Mouse (Mus musculus): ENCODE measurements around the gene Meig1. TPM values are rescaled to one million over a fixed set of nuclear protein-coding genes. Genes with fewer than 3 reads are reported as not detected.
A peak's percentile ranks its signal among the peaks of the same experiment; 100 is the strongest.

Gene Meig1
- polyA plus RNA-seq (2014; fragmentation: Nextera tagmentation; extraction: Ambion mirVana), result 0.73 TPM in 1 of 2 replicates, not detected in the other

- no peak for TF ChIP-seq CTCF (IDR thresholded peaks at IDR 0.05; ENCODE audit: low read depth)
- Histone ChIP-seq H3K4me1 (ENCODE audit: insufficient read depth) (no peaks in the 10 kb centered on the region), H3K27me3 (ENCODE audit: insufficient read depth, low read length) (no peaks in the 10 kb centered on the region), H3K9me3 (ENCODE audit: low read depth, low read length) (no peaks in the 10 kb centered on the region), H3K9ac (no peak within 1 kb of the TSS), H3K4me3 (ENCODE audit: low read depth, low read length) (no peak within 1 kb of the TSS; the same call in 1 of the 2 replicates), H3K36me3 (ENCODE audit: insufficient read depth) (no peaks in the 10 kb centered on the region), H3K4me2 (peak within 1 kb of the TSS; percentile 92), H3K27ac (ENCODE audit: low read depth) (no peak within 1 kb of the TSS)
- WGBS, result 57% methylated on average over 3 of the region's 3 CpGs
- no peak for ATAC-seq (ENCODE audit: insufficient read depth)
- no peak for DNase-seq
These were observed at the start of gene Meig1 for GRCm38 (mm10) chr2:3422548-3422947. Meig1 (minus strand) TSS chr2:3422648.

- ATAC-seq (ENCODE audit: insufficient read depth) (no peak), DNase-seq (no peak)
- peaks cover 63% of the 10 kb centered on the region for H3K36me3 ChIP-seq (ENCODE audit: insufficient read depth)
- H3K4me3 ChIP-seq (ENCODE audit: low read depth, low read length), result no peak overlapping the region
- 0 out of 2 replicates have a peak, but pooled peaks have one; percentile 19 for TF ChIP-seq CTCF (IDR thresholded peaks at IDR 0.05; ENCODE audit: low read depth)
- 81% methylated on average over 4 of the region's 4 CpGs for WGBS
- no peaks in the 10 kb centered on the region for H3K27me3 ChIP-seq (ENCODE audit: insufficient read depth, low read length)
- no peak overlapping the region for H3K4me2 ChIP-seq
- no peaks in the 10 kb centered on the region for H3K4me1 ChIP-seq (ENCODE audit: insufficient read depth)
- H3K27ac ChIP-seq (ENCODE audit: low read depth), result no peak overlapping the region
- no peaks in the 10 kb centered on the region for H3K9me3 ChIP-seq (ENCODE audit: low read depth, low read length)
- no peak overlapping the region for H3K9ac ChIP-seq
These were observed 34.1 kb upstream of the Meig1 start for GRCm38 (mm10) chr2:3456590-3456989.

GRCm38 (mm10) chr2:3453096-3453495 lies 30.6 kb upstream of the Meig1 start:
- peaks cover 45% of the 10 kb centered on the region for H3K36me3 ChIP-seq (ENCODE audit: insufficient read depth)
- 94% methylated on average over 3 of the region's 3 CpGs for WGBS
- no peaks in the 10 kb centered on the region for H3K9me3 ChIP-seq (ENCODE audit: low read depth, low read length)
- no peak overlapping the region for H3K27ac ChIP-seq (ENCODE audit: low read depth)
- H3K4me2 ChIP-seq, result no peak overlapping the region
- TF ChIP-seq CTCF (IDR thresholded peaks at IDR 0.05; ENCODE audit: low read depth), result no peak
- H3K4me1 ChIP-seq (ENCODE audit: insufficient read depth), result no peaks in the 10 kb centered on the region
- H3K27me3 ChIP-seq (ENCODE audit: insufficient read depth, low read length), result no peaks in the 10 kb centered on the region
- H3K4me3 ChIP-seq (ENCODE audit: low read depth, low read length), result no peak overlapping the region
- ATAC-seq (ENCODE audit: insufficient read depth) (no peak), DNase-seq (no peak)
- H3K9ac ChIP-seq, result no peak overlapping the region

- H3K9ac ChIP-seq, result no peak overlapping the region
- no peak for ATAC-seq (ENCODE audit: insufficient read depth)
- no peak for DNase-seq
- H3K36me3 ChIP-seq (ENCODE audit: insufficient read depth), result peaks cover 24% of the 10 kb centered on the region
- no peak overlapping the region for H3K4me3 ChIP-seq (ENCODE audit: low read depth, low read length)
- H3K27me3 ChIP-seq (ENCODE audit: insufficient read depth, low read length), result no peaks in the 10 kb centered on the region
- H3K9me3 ChIP-seq (ENCODE audit: low read depth, low read length), result no peaks in the 10 kb centered on the region
- no peak for TF ChIP-seq CTCF (IDR thresholded peaks at IDR 0.05; ENCODE audit: low read depth)
- no peak overlapping the region for H3K4me2 ChIP-seq
- H3K27ac ChIP-seq (ENCODE audit: low read depth), result no peak overlapping the region
- WGBS, result 71% methylated on average over 2 of the region's 2 CpGs
- H3K4me1 ChIP-seq (ENCODE audit: insufficient read depth), result no peaks in the 10 kb centered on the region
These were observed 27.0 kb upstream of the Meig1 start for GRCm38 (mm10) chr2:3449431-3449830.

GRCm38 (mm10) chr2:3445984-3446383 lies 23.5 kb upstream of the Meig1 start:
- no peak overlapping the region for H3K9ac ChIP-seq
- 0 out of 2 replicates have a peak, but pooled peaks cover 4% of the 10 kb centered on the region for H3K36me3 ChIP-seq (ENCODE audit: insufficient read depth)
- no peaks in the 10 kb centered on the region for H3K4me1 ChIP-seq (ENCODE audit: insufficient read depth)
- H3K4me2 ChIP-seq, result no peak overlapping the region
- WGBS, result 74% methylated on average over 4 of the region's 4 CpGs
- no peak for TF ChIP-seq CTCF (IDR thresholded peaks at IDR 0.05; ENCODE audit: low read depth)
- H3K9me3 ChIP-seq (ENCODE audit: low read depth, low read length), result no peaks in the 10 kb centered on the region
- H3K4me3 ChIP-seq (ENCODE audit: low read depth, low read length), result no peak overlapping the region
- ATAC-seq (ENCODE audit: insufficient read depth) (no peak), DNase-seq (no peak)
- no peaks in the 10 kb centered on the region for H3K27me3 ChIP-seq (ENCODE audit: insufficient read depth, low read length)
- no peak overlapping the region for H3K27ac ChIP-seq (ENCODE audit: low read depth)

- Histone ChIP-seq H3K27ac (ENCODE audit: low read depth) (no peak overlapping the region), H3K4me1 (ENCODE audit: insufficient read depth) (no peaks in the 10 kb centered on the region), H3K9ac (no peak overlapping the region), H3K9me3 (ENCODE audit: low read depth, low read length) (no peaks in the 10 kb centered on the region), H3K4me2 (no peak overlapping the region), H3K36me3 (ENCODE audit: insufficient read depth) (0 out of 2 replicates have a peak, but pooled peaks cover 3% of the 10 kb centered on the region), H3K27me3 (ENCODE audit: insufficient read depth, low read length) (no peaks in the 10 kb centered on the region), H3K4me3 (ENCODE audit: low read depth, low read length) (no peak overlapping the region)
- WGBS, result 63% methylated on average over 7 of the region's 7 CpGs
- no peak for TF ChIP-seq CTCF (IDR thresholded peaks at IDR 0.05; ENCODE audit: low read depth)
- peak; percentile 14 for DNase-seq
- ATAC-seq (ENCODE audit: insufficient read depth), result no peak
These were observed 21.8 kb upstream of the Meig1 start for GRCm38 (mm10) chr2:3444206-3444605.

- H3K9me3 ChIP-seq (ENCODE audit: low read depth, low read length), result no peaks in the 10 kb centered on the region
- H3K4me3 ChIP-seq (ENCODE audit: low read depth, low read length), result no peak overlapping the region
- ATAC-seq (ENCODE audit: insufficient read depth) (no peak), DNase-seq (no peak)
- no peaks in the 10 kb centered on the region for H3K27me3 ChIP-seq (ENCODE audit: insufficient read depth, low read length)
- 0 out of 2 replicates have a peak, but pooled peaks cover 3% of the 10 kb centered on the region for H3K36me3 ChIP-seq (ENCODE audit: insufficient read depth)
- no peak for TF ChIP-seq CTCF (IDR thresholded peaks at IDR 0.05; ENCODE audit: low read depth)
- H3K9ac ChIP-seq, result no peak overlapping the region
- H3K27ac ChIP-seq (ENCODE audit: low read depth), result no peak overlapping the region
- 67% methylated on average over 7 of the region's 7 CpGs for WGBS
- H3K4me2 ChIP-seq, result no peak overlapping the region
- no peaks in the 10 kb centered on the region for H3K4me1 ChIP-seq (ENCODE audit: insufficient read depth)
These were observed 15.5 kb upstream of the Meig1 start for GRCm38 (mm10) chr2:3437956-3438355.
